Mouse (Mus musculus) MEL (cell line): ENCODE measurements at regions not wholly inside any gene's neighbourhood (a gene's known extent, or its start where the extent isn't known, plus 50 kb on each side); places are given as distances from the start of the nearest gene placed in this dataset.

ENCODE experiments used
- CTCF ChIP-seq, 3 experiments: IDR thresholded peaks in 2 of 3; conservative IDR thresholded peaks in 1 of 3; 2 replicates each; pipeline ENCODE4 v1.5.1; 2011 to 2012; ENCODE audit warnings: low read length in 3 of 3, low read depth in 2 of 3, mild to moderate bottlenecking in 2 of 3, improper control_type of control experiment in 1 of 3, inconsistent platforms in 1 of 3, mixed read lengths in 1 of 3, moderate library complexity in 1 of 3; ENCODE audit not compliant: control insufficient read depth in 1 of 3, insufficient read depth in 1 of 3, poor library complexity in 1 of 3, severe bottlenecking in 1 of 3
- EP300 ChIP-seq, 2 experiments: IDR thresholded peaks; 2 replicates each; pipeline ENCODE4 v1.6.1; 2011; ENCODE audit warnings: improper control_type of control experiment in 2 of 2, low read length in 2 of 2, low read depth in 1 of 2, mild to moderate bottlenecking in 1 of 2
- ETS1 ChIP-seq: IDR thresholded peaks from 2 replicates; pipeline ENCODE4 v1.6.1; 2012; ENCODE audit warnings: low read depth, mild to moderate bottlenecking, inconsistent platforms, low read length, improper control_type of control experiment, moderate library complexity
- GATA1 ChIP-seq: IDR thresholded peaks from 2 replicates; pipeline ENCODE4 v1.6.1; 2011; ENCODE audit warnings: low read depth, low read length, improper control_type of control experiment
- HCFC1 ChIP-seq: IDR thresholded peaks from 2 replicates; pipeline ENCODE4 v1.6.1; 2012; ENCODE audit warnings: low read depth, mild to moderate bottlenecking, inconsistent platforms, low read length, improper control_type of control experiment, moderate library complexity
- JUND ChIP-seq: IDR thresholded peaks from 2 replicates; pipeline ENCODE4 v1.6.1; 2011; ENCODE audit warnings: low read depth, mild to moderate bottlenecking, improper control_type of control experiment, low read length
- KAT2A ChIP-seq: conservative IDR thresholded peaks from 2 replicates; pipeline ENCODE4 v1.6.1; 2012; ENCODE audit warnings: low read depth, low read length, improper control_type of control experiment, inconsistent platforms
- MAFK ChIP-seq: IDR thresholded peaks from 2 replicates; pipeline ENCODE4 v1.6.1; 2011; ENCODE audit warnings: low read depth, mild to moderate bottlenecking, low read length, improper control_type of control experiment, borderline replicate concordance
- MXI1 ChIP-seq: IDR thresholded peaks from 2 replicates; pipeline ENCODE4 v1.6.1; 2011; ENCODE audit warnings: mild to moderate bottlenecking, low read depth, low read length, improper control_type of control experiment
- POLR2A ChIP-seq, 2 experiments: IDR thresholded peaks; 2 replicates each; pipeline ENCODE4 v1.6.1; 2011 to 2012; ENCODE audit warnings: low read length in 2 of 2, mild to moderate bottlenecking in 2 of 2, control low read depth in 1 of 2, improper control_type of control experiment in 1 of 2, low read depth in 1 of 2, moderate library complexity in 1 of 2; ENCODE audit not compliant: control insufficient read depth in 1 of 2, insufficient read depth in 1 of 2, poor library complexity in 1 of 2
- TAL1 ChIP-seq: IDR thresholded peaks from 2 replicates; pipeline ENCODE4 v1.6.1; 2012; ENCODE audit warnings: mild to moderate bottlenecking, inconsistent platforms, low read length, moderate library complexity, mixed read lengths
- TBP ChIP-seq: IDR thresholded peaks from 2 replicates; pipeline ENCODE4 v1.8.0; 2011; ENCODE audit warnings: low read depth, low read length, improper control_type of control experiment
- USF1 ChIP-seq: IDR thresholded peaks from 2 replicates; pipeline ENCODE4 v1.6.1; 2014; ENCODE audit warnings: low read depth, mild to moderate bottlenecking, inconsistent platforms, low read length, improper control_type of control experiment, moderate library complexity
- ZNF384 ChIP-seq: IDR thresholded peaks from 2 replicates; pipeline ENCODE4 v1.6.1; 2012; ENCODE audit warnings: low read depth, mild to moderate bottlenecking, inconsistent platforms, low read length, improper control_type of control experiment

GRCm38 (mm10) chr9:61842384-61842783 is 72.0 kb downstream of the Rplp1 start:
- TF ChIP-seq CTCF (IDR thresholded peaks at IDR 0.05 in 2 of 3, conservative IDR thresholded peaks at IDR 0.05 in 1 of 3; ENCODE audit: control insufficient read depth in 1 of 3, insufficient read depth in 1 of 3, low read depth in 2 of 3, low read length in 3 of 3, poor library complexity in 1 of 3, severe bottlenecking in 1 of 3), result no peak
- TF ChIP-seq ETS1, result no peak
- no peak for TF ChIP-seq ZNF384
- no peak for TF ChIP-seq TBP
- TF ChIP-seq MAFK, result no peak
- no peak for TF ChIP-seq MXI1
- no peak for TF ChIP-seq GATA1
- TF ChIP-seq KAT2A, result no peak
- no peak for TF ChIP-seq EP300 (IDR thresholded peaks at IDR 0.05; ENCODE audit: low read depth in 1 of 2, low read length in 2 of 2)
- no peak for TF ChIP-seq HCFC1
- no peak for TF ChIP-seq POLR2A (IDR thresholded peaks at IDR 0.05; ENCODE audit: control insufficient read depth in 1 of 2, insufficient read depth in 1 of 2, low read depth in 1 of 2, low read length in 2 of 2, poor library complexity in 1 of 2)
- no peak for TF ChIP-seq JUND
- TF ChIP-seq USF1, result no peak
- TF ChIP-seq TAL1, result no peak
